Mouse (Mus musculus) testis, adult 2 months (tissue): ENCODE results near the gene Zfp593.

Source experiments
- CTCF ChIP-seq: fragments of 200-500 bp; IDR thresholded peaks from 2 replicates; pipeline ENCODE4 v1.5.1; 2012; ENCODE audit warnings: low read depth, mild to moderate bottlenecking, inconsistent platforms, low read length, moderate library complexity; ENCODE audit not compliant: control insufficient read depth, insufficient read depth, insufficient replicate concordance
- POLR2A ChIP-seq: fragments of 200-500 bp; IDR thresholded peaks from 2 replicates; pipeline ENCODE4 v1.6.1; 2012; ENCODE audit warnings: low read depth, mild to moderate bottlenecking, inconsistent platforms, low read length, moderate library complexity; ENCODE audit not compliant: control insufficient read depth

- TF ChIP-seq POLR2A = no peak
- no peak for TF ChIP-seq CTCF
Measured at GRCm38 (mm10) chr4:134286226-134287167, 41.1 kb upstream of the Zfp593 start.
